Mouse (Mus musculus) erythroblast, adult 5-6 weeks (primary cell): ENCODE data around the gene Amy2a1. TPM values are rescaled to one million over a fixed set of nuclear protein-coding genes. Genes with fewer than 3 reads are reported as not detected.
"Not testable (repeated sequence)": the region's sequence is repeated elsewhere in the genome, so short reads cannot be mapped to it uniquely, and the experiment has no call there.

Experiments used
- ATAC-seq: replicated peaks from 2 replicates; pipeline ENCODE4 v1.8.0; 2016; ENCODE audit warnings: moderate number of reproducible peaks, mild to moderate bottlenecking, moderate TSS enrichment, inconsistent platforms; ENCODE audit not compliant: poor library complexity, low FRiP score, severe bottlenecking
- total RNA-seq, 2 experiments: library from RNA; stranded (forward) in 1 of 2; stranded (reverse) in 1 of 2; fragments of 150-400 nt in 1 of 2; fragments of 200-764, 138-1000 nt in 1 of 2; gene quantifications; 2 replicates each; pipeline versions ENCODE4 v1.2.3 to v1.2.4; 2015 to 2017; ENCODE audit warnings: low replicate concordance in 2 of 2

Gene Amy2a1
- total RNA-seq (2015; ENCODE audit: low replicate concordance), result not detected in 2 replicates
- not detected in 2 replicates for total RNA-seq (2017; ENCODE audit: low replicate concordance)

- ATAC-seq, result not testable (repeated sequence)
Observed at GRCm38 (mm10) chr3:113532328-113532727, at the start of gene Amy2a1. TSS of gene Amy2a1 (minus strand) at chr3:113532428.

- ATAC-seq, result no peak
Observed at GRCm38 (mm10) chr3:113574578-113574977, 42.4 kb upstream of the Amy2a1 start.

DNA sequence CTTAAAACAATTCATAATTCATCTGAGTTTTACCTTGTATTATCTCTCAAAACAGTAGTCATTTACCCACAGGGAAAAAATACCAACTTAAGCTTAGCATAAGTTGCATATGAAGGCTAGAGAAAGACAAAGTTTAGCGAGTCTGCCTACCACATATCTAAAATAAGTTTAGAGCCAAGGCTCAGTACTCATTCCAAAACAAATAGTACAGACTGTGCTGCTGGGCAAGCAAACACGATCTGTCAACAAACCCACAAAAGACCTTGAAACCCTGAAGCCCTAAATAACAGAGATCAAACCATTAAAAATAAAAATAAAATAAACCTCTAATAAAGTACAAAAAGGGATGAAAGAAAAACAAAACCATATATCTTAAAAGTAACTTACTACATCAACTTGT is 41.9 kb upstream of the Amy2a1 start:
- ATAC-seq, result no peak

DNA sequence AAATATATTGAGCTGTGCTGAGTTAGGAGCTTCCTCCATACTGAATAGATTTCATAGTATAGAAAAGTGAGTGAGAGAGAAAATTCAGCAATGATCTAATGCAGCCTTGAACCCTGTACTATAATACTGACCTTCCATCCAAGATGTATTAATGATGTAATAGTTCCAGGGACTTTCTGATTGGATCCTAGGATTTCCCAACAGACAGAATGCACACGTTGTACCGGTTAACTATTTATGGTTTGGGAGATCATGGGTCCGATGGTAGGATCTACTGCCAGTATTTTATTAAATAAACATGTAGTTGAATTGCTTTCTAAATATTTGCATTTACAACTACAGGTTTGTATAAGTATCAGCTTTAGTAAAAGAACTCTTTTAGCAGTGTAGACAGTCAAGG is 39.9 kb upstream of the Amy2a1 start:
- no peak for ATAC-seq

DNA sequence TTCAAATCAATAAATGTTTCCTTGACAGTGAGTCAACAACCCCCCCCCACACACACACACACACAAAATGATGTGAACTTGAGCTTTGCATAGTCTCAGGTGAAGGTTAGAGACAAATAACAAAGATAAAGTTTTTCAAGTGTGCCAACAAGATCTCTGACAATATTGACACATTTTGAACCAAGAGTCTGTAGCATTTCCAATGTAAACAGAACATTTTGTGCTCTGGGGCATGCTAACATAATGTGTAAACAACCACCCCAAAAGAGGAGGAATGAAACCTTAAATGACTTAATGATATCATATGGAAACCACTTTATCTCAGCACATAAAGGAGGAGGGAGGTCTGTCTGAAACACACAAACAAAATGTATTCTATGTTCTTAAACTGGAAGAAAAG is 7.5 kb upstream of the Amy2a1 start:
- ATAC-seq, result no peak

Other genes starting within 250 kb of the Amy2a1 start
- gene Amy2a4, start 241.0 kb downstream of the Amy2a1 start, total RNA-seq (2015; ENCODE audit: low replicate concordance), result not detected in 2 replicates
- gene Amy2a4, start 241.0 kb downstream of the Amy2a1 start, total RNA-seq (2017; ENCODE audit: low replicate concordance), result not detected in 2 replicates
- gene Amy2a3, start 208.4 kb downstream of the Amy2a1 start, total RNA-seq (2015; ENCODE audit: low replicate concordance), result not detected in 2 replicates
- gene Amy2a3, start 208.4 kb downstream of the Amy2a1 start, total RNA-seq (2017; ENCODE audit: low replicate concordance), result not detected in 2 replicates
- not detected in 2 replicates for gene Amy2a2, start 175.8 kb downstream of the Amy2a1 start, total RNA-seq (2015; ENCODE audit: low replicate concordance)
- gene Amy2a2, start 175.8 kb downstream of the Amy2a1 start, total RNA-seq (2017; ENCODE audit: low replicate concordance), result not detected in 2 replicates
- 10.2 and 13.6 TPM in 2 replicates for gene Amy1, start 74.3 kb upstream of the Amy2a1 start, total RNA-seq (2015; ENCODE audit: low replicate concordance)
- 0.77 and 7.4 TPM in 2 replicates for gene Amy1, start 74.3 kb upstream of the Amy2a1 start, total RNA-seq (2017; ENCODE audit: low replicate concordance)
- 55.2 and 71.9 TPM in 2 replicates for gene Rnpc3, start 97.7 kb upstream of the Amy2a1 start, total RNA-seq (2015; ENCODE audit: low replicate concordance)
- gene Rnpc3, start 97.7 kb upstream of the Amy2a1 start, total RNA-seq (2017; ENCODE audit: low replicate concordance), result 47.4 and 99.3 TPM in 2 replicates